Mouse (Mus musculus) MEL (cell line): ENCODE data around the gene Chrm3.

Source experiments
- BHLHE40 ChIP-seq: IDR thresholded peaks from 2 replicates; pipeline ENCODE4 v1.6.1; 2012; ENCODE audit warnings: low read depth, mild to moderate bottlenecking, inconsistent platforms, low read length, improper control_type of control experiment, borderline replicate concordance
- CTCF ChIP-seq, 3 experiments: IDR thresholded peaks in 2 of 3; conservative IDR thresholded peaks in 1 of 3; 2 replicates each; pipeline ENCODE4 v1.5.1; 2011 to 2012; ENCODE audit warnings: low read length in 3 of 3, low read depth in 2 of 3, mild to moderate bottlenecking in 2 of 3, improper control_type of control experiment in 1 of 3, inconsistent platforms in 1 of 3, mixed read lengths in 1 of 3, moderate library complexity in 1 of 3; ENCODE audit not compliant: control insufficient read depth in 1 of 3, insufficient read depth in 1 of 3, poor library complexity in 1 of 3, severe bottlenecking in 1 of 3
- EP300 ChIP-seq, 2 experiments: IDR thresholded peaks; 2 replicates each; pipeline ENCODE4 v1.6.1; 2011; ENCODE audit warnings: improper control_type of control experiment in 2 of 2, low read length in 2 of 2, low read depth in 1 of 2, mild to moderate bottlenecking in 1 of 2
- ETS1 ChIP-seq: IDR thresholded peaks from 2 replicates; pipeline ENCODE4 v1.6.1; 2012; ENCODE audit warnings: low read depth, mild to moderate bottlenecking, inconsistent platforms, low read length, improper control_type of control experiment, moderate library complexity
- MEF2A ChIP-seq: IDR thresholded peaks from 2 replicates; pipeline ENCODE4 v1.6.1; 2014; ENCODE audit warnings: low read depth, mild to moderate bottlenecking, inconsistent platforms, low read length, improper control_type of control experiment; ENCODE audit not compliant: poor library complexity, insufficient replicate concordance, severe bottlenecking; ENCODE audit errors: extremely low read depth
- MXI1 ChIP-seq: IDR thresholded peaks from 2 replicates; pipeline ENCODE4 v1.6.1; 2011; ENCODE audit warnings: mild to moderate bottlenecking, low read depth, low read length, improper control_type of control experiment
- POLR2A ChIP-seq, 2 experiments: IDR thresholded peaks; 2 replicates each; pipeline ENCODE4 v1.6.1; 2011 to 2012; ENCODE audit warnings: low read length in 2 of 2, mild to moderate bottlenecking in 2 of 2, control low read depth in 1 of 2, improper control_type of control experiment in 1 of 2, low read depth in 1 of 2, moderate library complexity in 1 of 2; ENCODE audit not compliant: control insufficient read depth in 1 of 2, insufficient read depth in 1 of 2, poor library complexity in 1 of 2
- RAD21 ChIP-seq: IDR thresholded peaks from 2 replicates; pipeline ENCODE4 v1.6.1; 2011; ENCODE audit warnings: mild to moderate bottlenecking, low read depth, low read length, improper control_type of control experiment
- RCOR1 ChIP-seq: IDR thresholded peaks from 2 replicates; pipeline ENCODE4 v1.6.1; 2012; ENCODE audit warnings: low read depth, mild to moderate bottlenecking, inconsistent platforms, low read length, improper control_type of control experiment
- TBP ChIP-seq: IDR thresholded peaks from 2 replicates; pipeline ENCODE4 v1.8.0; 2011; ENCODE audit warnings: low read depth, low read length, improper control_type of control experiment
- TCF12 ChIP-seq: IDR thresholded peaks from 2 replicates; pipeline ENCODE4 v1.6.1; 2014; ENCODE audit warnings: low read depth, mild to moderate bottlenecking, inconsistent platforms, low read length, improper control_type of control experiment, moderate library complexity
- ZKSCAN1 ChIP-seq: IDR thresholded peaks from 2 replicates; pipeline ENCODE4 v1.6.1; 2012; ENCODE audit warnings: low read depth, mild to moderate bottlenecking, inconsistent platforms, low read length, improper control_type of control experiment, moderate library complexity
- ZNF384 ChIP-seq: IDR thresholded peaks from 2 replicates; pipeline ENCODE4 v1.6.1; 2012; ENCODE audit warnings: low read depth, mild to moderate bottlenecking, inconsistent platforms, low read length, improper control_type of control experiment

GRCm38 (mm10) chr13:9886465-9887135 lies 474.0 kb downstream of the Chrm3 start:
- TF ChIP-seq MEF2A: no peak
- no peak for TF ChIP-seq TCF12
- TF ChIP-seq BHLHE40: no peak
- no peak for TF ChIP-seq RCOR1
- no peak for TF ChIP-seq CTCF (IDR thresholded peaks at IDR 0.05 in 2 of 3, conservative IDR thresholded peaks at IDR 0.05 in 1 of 3; ENCODE audit: control insufficient read depth in 1 of 3, insufficient read depth in 1 of 3, low read depth in 2 of 3, low read length in 3 of 3, poor library complexity in 1 of 3, severe bottlenecking in 1 of 3)
- no peak for TF ChIP-seq POLR2A (IDR thresholded peaks at IDR 0.05; ENCODE audit: control insufficient read depth in 1 of 2, insufficient read depth in 1 of 2, low read depth in 1 of 2, low read length in 2 of 2, poor library complexity in 1 of 2)
- TF ChIP-seq RAD21: no peak
- TF ChIP-seq TBP: no peak
- no peak for TF ChIP-seq MXI1
- TF ChIP-seq ZNF384: no peak
- no peak for TF ChIP-seq ETS1
- no peak for TF ChIP-seq ZKSCAN1
- TF ChIP-seq EP300 (IDR thresholded peaks at IDR 0.05; ENCODE audit: low read depth in 1 of 2, low read length in 2 of 2): no peak
